Mouse (Mus musculus): ENCODE data around the gene Lrg1. TPM values are rescaled to one million over a fixed set of nuclear protein-coding genes. Genes with fewer than 3 reads are reported as not detected.
"Not testable (repeated sequence)": the region's sequence is repeated elsewhere in the genome, so short reads cannot be mapped to it uniquely, and the experiment has no call there.

The Lrg1 gene
- total and polyA plus RNA-seq, 2 experiments from 2014 or later = 0.21 to 0.90 TPM

DNA sequence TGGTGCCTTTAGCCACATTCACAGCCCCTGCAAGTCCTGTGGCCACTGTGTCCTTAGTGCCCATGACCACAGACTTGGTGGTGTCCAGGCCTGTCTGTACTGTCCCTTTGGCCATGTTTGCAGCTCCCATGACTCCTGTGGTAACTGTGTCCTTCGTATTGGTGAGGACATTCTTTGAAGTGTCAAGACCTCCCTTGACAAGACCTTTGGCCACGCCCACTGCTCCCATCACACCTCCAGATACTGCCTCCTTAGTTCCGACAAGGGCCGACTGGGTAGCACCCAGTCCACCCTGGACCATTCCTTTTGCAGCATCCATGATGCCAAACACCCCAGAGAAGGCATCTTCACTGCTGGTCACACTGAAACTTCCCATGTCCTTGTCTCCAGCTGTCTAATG is 14.8 kb downstream of the Lrg1 start:
- Histone ChIP-seq H3K4me2 (ENCODE audit: low read depth, low read length) (no peak overlapping the region), H3K9me3 (ENCODE audit: low read length) (no peaks in the 10 kb centered on the region), H3K27ac (no peak overlapping the region), H3K4me3 (ENCODE audit: low read length) (no peak overlapping the region), H3K9ac (replicated peaks; ENCODE audit: low read length) (no peak overlapping the region), H3K27me3 (ENCODE audit: insufficient read depth, low read length) (no peaks in the 10 kb centered on the region), H3K4me1 (ENCODE audit: insufficient read depth, low read length) (no peaks in the 10 kb centered on the region), H3K36me3 (ENCODE audit: insufficient read depth, low read length) (peaks cover 11% of the 10 kb centered on the region; the same call in 1 of the 2 replicates)
- ATAC-seq = no peak
- no peak for DNase-seq (ENCODE audit: low spot score)
- WGBS = 81% methylated on average over 4 of the region's 4 CpGs
- TF ChIP-seq CTCF (IDR thresholded peaks at IDR 0.05; ENCODE audit: low read depth) = no peak

- H3K4me1 ChIP-seq (ENCODE audit: insufficient read depth, low read length); H3K27me3 ChIP-seq (ENCODE audit: insufficient read depth, low read length); DNase-seq (ENCODE audit: low spot score); H3K9ac ChIP-seq (replicated peaks; ENCODE audit: low read length); H3K27ac ChIP-seq; H3K4me2 ChIP-seq (ENCODE audit: low read depth, low read length); ATAC-seq; H3K9me3 ChIP-seq (ENCODE audit: low read length); H3K4me3 ChIP-seq (ENCODE audit: low read length): not testable (repeated sequence)
- WGBS = 98% methylated on average over 4 of the region's 4 CpGs
- peaks cover 17% of the 10 kb centered on the region for H3K36me3 ChIP-seq (ENCODE audit: insufficient read depth, low read length)
These were observed 15.4 kb downstream of the Lrg1 start for GRCm38 (mm10) chr17:56106436-56106835.

GRCm38 (mm10) chr17:56104821-56105220 is 17.0 kb downstream of the Lrg1 start:
- peaks cover 33% of the 10 kb centered on the region for H3K36me3 ChIP-seq (ENCODE audit: insufficient read depth, low read length)
- not testable (repeated sequence) for H3K9me3 ChIP-seq (ENCODE audit: low read length); H3K4me3 ChIP-seq (ENCODE audit: low read length); H3K4me1 ChIP-seq (ENCODE audit: insufficient read depth, low read length); H3K27ac ChIP-seq; H3K9ac ChIP-seq (replicated peaks; ENCODE audit: low read length); H3K4me2 ChIP-seq (ENCODE audit: low read depth, low read length); ATAC-seq; DNase-seq (ENCODE audit: low spot score); H3K27me3 ChIP-seq (ENCODE audit: insufficient read depth, low read length)
- WGBS = 100% methylated on average over 2 of the region's 5 CpGs

DNA sequence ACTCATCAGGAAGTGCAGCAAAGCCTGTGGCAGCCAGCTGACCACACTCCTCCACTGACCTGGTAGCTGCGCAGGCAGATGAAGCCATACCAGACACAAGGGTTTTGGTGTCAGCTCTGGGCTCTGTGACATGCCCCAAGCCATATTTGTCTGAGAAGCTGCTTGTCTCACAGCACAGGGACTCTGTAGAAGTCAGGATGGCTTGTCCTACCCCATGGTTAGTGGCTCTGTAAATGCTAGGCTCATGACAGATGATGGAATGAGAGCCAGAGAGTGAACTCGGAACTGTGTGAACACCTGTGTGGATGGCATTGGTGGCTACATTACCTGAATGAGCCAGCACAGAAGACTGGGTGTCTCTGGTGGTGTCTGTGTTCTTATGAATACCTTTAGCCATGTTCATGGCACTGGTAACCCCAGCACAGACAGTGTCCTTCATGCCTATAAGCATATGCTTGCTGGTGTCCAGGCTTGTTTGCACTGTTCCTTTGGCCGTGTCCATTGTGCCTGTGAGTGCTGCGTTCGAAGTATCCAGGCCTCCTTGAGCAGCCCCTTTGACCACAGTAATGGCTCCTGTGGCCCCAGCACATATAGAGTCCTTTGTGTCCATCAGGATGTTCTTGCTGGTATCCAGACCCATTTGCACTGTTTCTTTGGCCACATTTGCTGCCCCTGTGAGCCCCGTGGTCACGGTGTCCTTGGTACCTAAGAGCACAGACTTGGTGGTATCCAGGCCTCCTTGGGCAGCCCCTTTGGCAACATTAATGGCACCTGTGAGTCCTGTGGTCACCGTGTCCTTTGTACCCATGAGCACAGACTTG is 18.1 kb downstream of the Lrg1 start:
- DNase-seq (ENCODE audit: low spot score) = no peak
- Histone ChIP-seq H3K9ac (replicated peaks; ENCODE audit: low read length) (no peak overlapping the region), H3K27ac (no peak overlapping the region), H3K36me3 (ENCODE audit: insufficient read depth, low read length) (peaks cover 40% of the 10 kb centered on the region), H3K4me2 (ENCODE audit: low read depth, low read length) (no peak overlapping the region), H3K4me1 (ENCODE audit: insufficient read depth, low read length) (no peaks in the 10 kb centered on the region), H3K4me3 (ENCODE audit: low read length) (no peak overlapping the region), H3K27me3 (ENCODE audit: insufficient read depth, low read length) (no peaks in the 10 kb centered on the region), H3K9me3 (ENCODE audit: low read length) (no peaks in the 10 kb centered on the region)
- WGBS = 94% methylated on average over 8 of the region's 8 CpGs
- no peak for TF ChIP-seq CTCF (IDR thresholded peaks at IDR 0.05; ENCODE audit: low read depth)
- ATAC-seq = no peak

- H3K27ac ChIP-seq = no peak overlapping the region
- H3K9me3 ChIP-seq (ENCODE audit: low read length) = no peaks in the 10 kb centered on the region
- H3K36me3 ChIP-seq (ENCODE audit: insufficient read depth, low read length) = peaks cover 47% of the 10 kb centered on the region
- H3K4me3 ChIP-seq (ENCODE audit: low read length) = no peak overlapping the region
- no peak for DNase-seq (ENCODE audit: low spot score)
- H3K9ac ChIP-seq (replicated peaks; ENCODE audit: low read length) = no peak overlapping the region
- WGBS = 96% methylated on average over 9 of the region's 9 CpGs
- no peaks in the 10 kb centered on the region for H3K27me3 ChIP-seq (ENCODE audit: insufficient read depth, low read length)
- no peak overlapping the region for H3K4me2 ChIP-seq (ENCODE audit: low read depth, low read length)
- H3K4me1 ChIP-seq (ENCODE audit: insufficient read depth, low read length) = no peaks in the 10 kb centered on the region
- TF ChIP-seq CTCF (IDR thresholded peaks at IDR 0.05; ENCODE audit: low read depth) = no peak
- ATAC-seq = no peak
These were observed 18.9 kb downstream of the Lrg1 start for GRCm38 (mm10) chr17:56102927-56103326.

DNA sequence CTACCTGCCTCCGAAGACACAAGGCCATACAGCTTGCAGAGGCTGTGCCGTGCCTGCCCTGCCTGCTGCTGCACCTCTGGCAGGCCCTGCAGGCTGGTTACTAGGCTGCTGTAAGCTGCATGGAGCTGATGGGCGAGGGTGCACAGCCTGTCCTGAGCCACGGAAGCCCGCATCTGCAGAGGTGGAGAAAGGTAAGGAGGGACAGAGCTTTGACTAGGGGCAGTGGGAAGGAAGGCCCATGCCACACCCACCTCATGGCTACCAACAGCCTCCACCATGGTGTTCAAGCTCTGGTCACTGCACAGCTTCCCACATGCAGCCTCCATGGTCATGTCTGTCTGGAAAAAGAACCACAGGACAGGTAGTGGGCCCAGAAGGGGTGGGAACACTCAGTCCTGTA is 19.6 kb downstream of the Lrg1 start:
- no peaks in the 10 kb centered on the region for H3K27me3 ChIP-seq (ENCODE audit: insufficient read depth, low read length)
- ATAC-seq (no peak), DNase-seq (ENCODE audit: low spot score) (no peak)
- no peaks in the 10 kb centered on the region for H3K9me3 ChIP-seq (ENCODE audit: low read length)
- H3K9ac ChIP-seq (replicated peaks; ENCODE audit: low read length) = no peak overlapping the region
- H3K4me1 ChIP-seq (ENCODE audit: insufficient read depth, low read length) = no peaks in the 10 kb centered on the region
- 90% methylated on average over 5 of the region's 5 CpGs for WGBS
- no peak overlapping the region for H3K27ac ChIP-seq
- peaks cover 53% of the 10 kb centered on the region for H3K36me3 ChIP-seq (ENCODE audit: insufficient read depth, low read length)
- no peak overlapping the region for H3K4me3 ChIP-seq (ENCODE audit: low read length)
- H3K4me2 ChIP-seq (ENCODE audit: low read depth, low read length) = no peak overlapping the region
- no peak for TF ChIP-seq CTCF (IDR thresholded peaks at IDR 0.05; ENCODE audit: low read depth)

GRCm38 (mm10) chr17:56100811-56101210 is 21.0 kb downstream of the Lrg1 start:
- Histone ChIP-seq H3K4me2 (ENCODE audit: low read depth, low read length) (no peak overlapping the region), H3K27ac (no peak overlapping the region), H3K9ac (replicated peaks; ENCODE audit: low read length) (no peak overlapping the region), H3K36me3 (ENCODE audit: insufficient read depth, low read length) (peaks cover 66% of the 10 kb centered on the region), H3K4me1 (ENCODE audit: insufficient read depth, low read length) (no peaks in the 10 kb centered on the region), H3K27me3 (ENCODE audit: insufficient read depth, low read length) (no peaks in the 10 kb centered on the region), H3K9me3 (ENCODE audit: low read length) (no peaks in the 10 kb centered on the region), H3K4me3 (ENCODE audit: low read length) (no peak overlapping the region)
- DNase-seq (ENCODE audit: low spot score) (no peak), ATAC-seq (no peak)
- 89% methylated on average over 3 of the region's 3 CpGs for WGBS
- TF ChIP-seq CTCF (IDR thresholded peaks at IDR 0.05; ENCODE audit: low read depth) = no peak
